Mouse (Mus musculus) liver, adult (tissue): Measurements from ENCODE around the gene Tekt1.

ENCODE experiments used
- GATA4 ChIP-seq: IDR thresholded peaks from 2 replicates; pipeline ENCODE4 v1.6.1; 2014; ENCODE audit warnings: mild to moderate bottlenecking, low read length; ENCODE audit not compliant: insufficient replicate concordance

Gene Tekt1

DNA sequence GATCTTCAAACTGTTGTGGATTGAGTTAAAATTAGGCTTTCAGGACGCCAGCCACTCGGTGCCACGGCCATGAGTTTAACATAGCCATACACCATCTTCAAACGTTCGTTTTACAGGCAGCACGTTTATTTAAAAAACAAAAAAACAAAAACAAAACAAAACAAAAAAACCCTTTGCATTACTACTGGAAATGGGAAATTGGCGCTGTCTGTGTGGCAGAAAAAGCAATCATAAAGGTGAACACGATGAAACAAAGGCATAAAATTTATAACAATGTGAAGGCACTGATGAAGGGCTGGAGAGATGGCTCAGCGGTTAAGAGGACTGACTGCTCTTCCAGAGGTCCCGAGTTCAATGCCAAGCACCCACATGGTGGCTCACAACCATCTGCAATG is at the start of gene Tekt1:
Gene Tekt1 (minus strand): TSS at position 96 of the 395 bp plus-strand sequence.
- no peak for TF ChIP-seq GATA4

GRCm38 (mm10) chr11:72411945-72412344 is 49.7 kb upstream of the Tekt1 start:
- TF ChIP-seq GATA4: no peak

DNA sequence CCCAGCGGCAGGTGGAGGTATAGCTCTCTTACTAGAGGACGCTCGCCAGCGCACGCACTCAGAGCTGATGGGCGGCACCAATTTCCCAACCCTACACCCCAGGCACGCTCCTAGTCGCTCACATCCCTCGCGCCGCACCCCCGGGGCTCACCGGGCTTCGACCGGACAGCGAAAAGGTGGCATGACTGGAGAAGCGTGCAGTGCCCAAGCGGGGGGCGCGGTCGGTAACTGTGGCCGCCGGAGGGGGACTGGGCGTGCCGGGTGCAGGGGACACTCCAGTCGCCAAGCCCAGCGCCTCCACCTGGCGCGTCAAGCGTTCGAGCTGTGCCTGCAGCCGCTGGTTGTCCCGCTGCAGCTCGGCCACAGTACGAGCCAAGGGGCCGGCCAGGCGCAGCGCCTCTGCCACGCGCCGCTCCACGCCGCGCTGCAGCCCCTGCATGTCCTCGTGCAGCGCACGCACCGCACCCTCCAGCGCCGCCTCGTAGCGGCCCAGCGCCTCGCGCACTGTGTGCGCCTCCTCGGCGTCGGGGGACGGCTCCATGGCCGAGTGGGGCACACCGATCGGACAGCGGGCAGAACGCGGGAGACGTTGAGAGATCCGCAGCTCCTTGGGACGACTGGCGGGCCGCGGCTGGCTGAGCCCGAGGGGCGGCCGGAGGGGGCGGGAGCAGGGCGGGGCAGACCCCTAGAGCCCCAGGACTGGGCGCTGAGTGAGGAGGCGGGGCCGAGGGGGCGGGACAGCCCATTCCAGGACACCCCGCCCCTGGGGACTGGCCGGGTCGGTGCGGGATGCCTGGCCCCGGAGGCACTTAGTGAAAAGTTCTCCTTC is 49.1 kb upstream of the Tekt1 start, which contains the start of gene Smtnl2:
Gene Smtnl2 (minus strand): TSS at position 621 of the 829 bp plus-strand sequence.
- TF ChIP-seq GATA4: no peak

GRCm38 (mm10) chr11:72410521-72411092 is 48.4 kb upstream of the Tekt1 start:
- no peak for TF ChIP-seq GATA4

- TF ChIP-seq GATA4: no peak
These were observed 47.6 kb upstream of the Tekt1 start for GRCm38 (mm10) chr11:72409649-72410385.

DNA sequence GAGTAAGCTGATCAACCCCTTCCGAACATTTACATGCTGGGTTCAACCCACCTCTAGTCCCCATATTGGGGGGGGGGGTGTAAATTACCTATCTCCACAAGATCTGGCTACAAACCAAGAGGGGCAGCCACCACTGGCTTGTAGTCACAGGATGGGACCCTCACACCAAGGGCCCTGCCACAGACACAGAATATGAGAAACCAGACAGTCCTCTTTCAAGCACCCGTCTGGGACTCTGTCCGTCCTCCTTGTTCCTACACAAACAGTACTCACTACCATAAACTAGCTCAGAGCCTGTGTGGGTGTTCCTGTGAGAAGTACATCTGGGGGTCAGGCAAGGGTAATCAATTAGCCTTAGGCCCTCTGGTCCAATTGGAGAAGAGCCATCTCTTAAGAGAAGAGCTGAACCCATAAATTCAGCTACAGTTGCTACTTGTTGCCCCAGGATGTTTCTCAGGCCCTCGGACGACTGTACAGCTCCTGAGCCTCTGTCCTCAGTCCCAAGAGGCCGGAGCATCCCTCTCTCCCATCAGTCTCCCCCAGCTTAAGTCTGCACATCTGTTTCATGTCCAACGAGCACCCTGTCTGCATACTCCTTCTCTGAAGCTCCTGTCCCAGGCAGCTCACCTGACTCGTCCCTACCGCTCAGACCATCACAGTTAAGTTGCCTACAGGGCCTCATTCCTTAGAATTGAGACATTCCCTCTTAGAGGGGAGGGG is 46.4 kb upstream of the Tekt1 start:
- no peak for TF ChIP-seq GATA4

GRCm38 (mm10) chr11:72407574-72407973 is 45.3 kb upstream of the Tekt1 start:
- TF ChIP-seq GATA4: no peak

DNA sequence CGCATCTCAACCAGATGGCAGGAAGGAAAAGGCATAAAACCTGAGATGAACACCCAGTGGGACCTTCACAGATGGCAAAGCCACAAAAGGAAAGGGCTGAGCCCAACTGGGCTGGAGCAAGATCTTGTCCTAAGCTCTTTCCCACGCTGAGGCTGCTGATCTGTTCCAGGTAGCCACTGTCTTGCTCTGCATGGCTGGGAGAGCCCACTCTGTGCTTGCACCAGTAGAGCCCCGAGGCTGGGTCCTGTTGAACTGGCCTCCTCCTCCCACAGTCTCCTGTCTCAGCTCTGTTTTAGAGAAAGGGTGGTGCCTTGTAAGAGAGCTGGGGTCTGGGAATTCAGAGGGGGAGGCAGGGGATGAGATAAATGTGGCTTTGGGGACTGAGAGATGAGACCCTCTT is 44.8 kb upstream of the Tekt1 start:
- no peak for TF ChIP-seq GATA4

DNA sequence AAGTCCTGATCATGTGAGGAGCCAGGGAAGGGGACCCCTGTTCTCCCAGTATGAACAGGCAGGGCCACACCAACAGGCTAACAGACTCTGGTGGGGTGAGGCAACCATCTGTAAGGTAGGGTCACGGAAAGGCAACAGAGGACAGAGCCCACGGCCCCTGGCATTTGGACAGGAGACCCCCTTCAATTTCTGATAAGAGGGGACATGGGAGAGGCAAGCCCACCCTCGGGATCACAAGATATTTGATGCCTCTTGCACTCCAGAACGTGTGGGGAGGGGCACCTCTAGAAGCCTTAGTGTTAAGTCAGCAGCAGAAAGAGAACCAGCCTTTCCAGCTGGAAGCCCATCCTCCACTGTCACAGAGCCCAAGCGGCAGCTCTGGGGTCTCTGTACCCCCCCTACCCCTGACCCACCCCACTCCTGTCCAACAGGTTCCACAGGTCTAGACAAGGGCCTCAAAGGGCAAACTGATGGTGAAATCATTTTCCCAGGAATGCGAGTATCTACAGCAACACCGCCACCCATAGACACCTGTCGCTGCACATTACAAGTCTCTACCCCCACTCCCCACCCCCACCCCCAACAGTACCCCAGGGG is 43.9 kb upstream of the Tekt1 start:
- no peak for TF ChIP-seq GATA4

- no peak for TF ChIP-seq GATA4
These were observed 43.3 kb upstream of the Tekt1 start for GRCm38 (mm10) chr11:72405532-72405931.

GRCm38 (mm10) chr11:72402969-72403368 is 40.7 kb upstream of the Tekt1 start:
- TF ChIP-seq GATA4: no peak

- TF ChIP-seq GATA4: no peak
These were observed 39.8 kb upstream of the Tekt1 start for GRCm38 (mm10) chr11:72402017-72402416.

DNA sequence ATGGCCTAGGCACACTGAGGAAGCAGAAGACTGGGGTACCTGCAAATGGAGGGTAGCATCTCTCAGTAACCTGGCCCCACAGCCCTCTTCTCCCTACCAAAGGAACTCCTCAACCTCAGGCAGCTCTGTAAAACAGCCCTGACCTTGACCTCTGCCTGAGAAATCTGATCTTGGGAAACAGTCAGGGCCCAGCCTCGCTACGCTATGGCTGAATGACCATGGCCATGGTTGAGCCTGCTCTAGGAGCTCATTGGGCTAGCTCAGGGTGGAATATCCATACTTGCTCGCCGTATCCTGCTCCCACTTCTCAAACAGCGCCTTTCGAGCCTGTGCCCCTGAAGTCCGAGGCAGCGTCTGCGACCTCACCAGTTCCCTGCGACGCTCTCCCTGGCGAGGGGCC is 38.8 kb upstream of the Tekt1 start:
- no peak for TF ChIP-seq GATA4

DNA sequence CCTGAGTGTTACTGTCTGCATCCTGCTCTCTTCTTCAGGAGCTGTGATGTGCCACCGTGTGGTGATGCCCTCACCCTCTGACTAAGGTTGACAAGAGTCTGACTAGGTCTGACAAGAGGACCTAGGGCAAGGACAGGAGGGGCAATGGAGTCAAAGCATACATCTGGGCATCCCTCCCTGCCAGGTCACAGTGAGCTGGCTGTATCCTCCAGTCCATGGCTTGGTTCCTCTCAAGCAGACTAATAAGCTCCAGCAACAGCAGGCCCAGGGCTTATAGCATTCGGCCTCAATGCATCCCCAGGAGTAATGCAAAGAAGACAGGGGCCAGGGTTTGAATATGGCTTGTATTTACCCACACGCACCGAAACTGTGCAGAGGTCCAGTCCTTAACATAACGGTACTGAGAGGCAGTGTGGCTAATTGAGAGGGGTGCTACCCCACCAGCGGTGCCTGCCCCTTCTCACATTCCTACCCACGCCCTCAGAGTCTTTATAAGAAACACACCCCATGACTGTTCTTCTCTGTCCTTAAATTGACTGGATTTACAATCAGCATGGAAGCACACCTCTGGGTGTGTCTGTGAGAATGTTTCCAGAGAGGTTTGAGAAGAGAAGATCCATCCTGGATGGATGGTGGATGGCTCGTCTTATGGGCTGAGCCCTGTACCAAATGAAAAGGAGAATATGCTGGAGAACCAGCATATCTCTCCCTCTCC is 35.7 kb upstream of the Tekt1 start:
- no peak for TF ChIP-seq GATA4
